Mouse (Mus musculus) ovary, postnatal 10 days (tissue): Measurements from ENCODE around the gene Akap13.
"Not testable (repeated sequence)": the region's sequence is repeated elsewhere in the genome, so short reads cannot be mapped to it uniquely, and the experiment has no call there.

Source experiments
- DNase-seq: peaks from one replicate; pipeline ENCODE4 v3.0.0; 2022; ENCODE audit warnings: low spot score

Akap13 gene

DNA sequence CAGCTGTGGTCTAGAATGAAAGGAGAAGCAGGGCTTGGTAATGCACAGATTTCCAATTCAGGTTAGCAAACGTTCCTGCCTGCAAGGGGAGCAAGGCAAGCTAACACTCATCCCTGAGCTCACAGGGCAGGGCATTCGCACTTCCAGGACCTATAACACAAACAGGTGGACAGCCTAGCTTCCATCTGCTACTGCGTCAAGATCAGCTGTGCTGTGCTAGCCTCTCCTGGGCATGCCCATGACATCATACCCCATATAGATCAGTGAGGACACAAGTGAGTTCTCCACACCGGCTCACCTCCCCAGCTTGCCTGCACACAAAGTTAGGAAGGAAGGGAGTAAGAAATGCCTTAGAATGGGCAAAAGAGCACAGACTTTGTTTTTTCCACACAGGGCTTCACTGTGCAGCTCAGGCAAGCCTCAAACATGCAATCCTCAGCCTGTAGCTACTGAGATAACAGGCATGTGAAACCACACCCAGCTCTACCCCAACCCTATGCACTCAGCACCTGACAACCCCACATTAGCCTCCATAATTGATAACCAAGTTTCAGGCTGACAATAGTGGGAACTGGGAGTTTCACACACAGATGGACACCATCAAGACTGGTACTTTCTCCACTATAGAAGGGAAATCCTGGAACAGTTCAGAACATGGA is 305.5 kb downstream of the Akap13 start:
- not testable (repeated sequence) for DNase-seq

DNA sequence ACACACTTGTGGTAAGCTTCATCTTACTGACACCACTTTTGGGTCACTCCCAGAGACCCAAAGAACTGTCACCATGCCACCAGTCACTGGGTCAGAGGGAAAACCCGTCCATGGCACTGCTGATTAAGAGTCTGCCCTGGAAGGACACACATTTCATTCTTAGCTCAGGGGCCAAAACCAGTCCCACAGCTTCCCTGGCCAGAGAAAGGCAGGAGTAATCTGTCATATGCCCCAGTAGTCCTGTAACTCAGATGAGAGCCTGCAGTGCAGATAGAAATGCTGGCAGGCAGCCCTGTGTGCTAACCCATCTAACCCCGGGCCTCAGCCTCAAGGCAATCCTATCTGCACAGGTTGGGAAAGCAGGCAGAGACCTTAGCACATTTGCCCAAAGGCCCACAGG is 306.9 kb downstream of the Akap13 start:
- DNase-seq, result not testable (repeated sequence)

- not testable (repeated sequence) for DNase-seq
Measured at GRCm38 (mm10) chr7:75767080-75767769, 311.9 kb downstream of the Akap13 start.

DNA sequence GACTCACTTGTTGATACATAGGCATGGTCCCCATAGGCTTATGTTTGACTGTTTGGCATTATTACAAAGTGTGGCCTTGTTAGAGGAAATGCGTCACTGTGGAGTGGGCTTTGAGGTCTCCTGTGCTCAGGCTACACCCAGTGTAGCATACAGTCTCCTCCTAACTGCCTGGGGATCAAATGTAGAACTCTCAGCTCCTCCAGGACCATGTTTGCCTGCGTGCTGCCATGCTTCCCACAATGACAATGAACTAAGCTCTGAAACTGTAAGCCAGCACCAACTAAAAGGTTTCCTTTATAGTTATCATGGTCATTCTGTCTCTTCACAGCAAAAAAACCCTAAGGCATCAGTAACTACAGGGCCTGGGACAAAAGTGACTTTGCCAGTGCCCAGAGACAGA is 312.8 kb downstream of the Akap13 start:
- DNase-seq, result no peak

DNA sequence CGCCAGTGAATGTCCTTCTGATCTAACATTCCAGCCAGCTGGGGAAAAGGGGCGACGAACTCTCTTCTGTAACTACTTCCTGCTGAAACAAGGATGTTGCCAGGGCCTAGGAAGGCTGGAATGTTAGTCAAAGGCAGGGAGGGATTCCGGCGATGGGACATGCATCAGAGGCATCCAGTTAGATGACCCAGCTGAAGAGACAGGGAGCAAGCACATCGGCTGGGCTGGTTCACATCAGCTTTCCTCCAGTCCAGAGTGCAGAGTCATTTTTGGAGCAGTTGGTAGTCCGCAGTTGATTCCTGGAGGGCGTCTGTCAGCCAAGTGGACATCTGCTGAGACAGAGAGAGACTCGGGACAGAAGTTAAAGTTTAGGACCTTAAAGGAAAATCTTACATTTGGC is 314.6 kb downstream of the Akap13 start:
- no peak for DNase-seq

DNA sequence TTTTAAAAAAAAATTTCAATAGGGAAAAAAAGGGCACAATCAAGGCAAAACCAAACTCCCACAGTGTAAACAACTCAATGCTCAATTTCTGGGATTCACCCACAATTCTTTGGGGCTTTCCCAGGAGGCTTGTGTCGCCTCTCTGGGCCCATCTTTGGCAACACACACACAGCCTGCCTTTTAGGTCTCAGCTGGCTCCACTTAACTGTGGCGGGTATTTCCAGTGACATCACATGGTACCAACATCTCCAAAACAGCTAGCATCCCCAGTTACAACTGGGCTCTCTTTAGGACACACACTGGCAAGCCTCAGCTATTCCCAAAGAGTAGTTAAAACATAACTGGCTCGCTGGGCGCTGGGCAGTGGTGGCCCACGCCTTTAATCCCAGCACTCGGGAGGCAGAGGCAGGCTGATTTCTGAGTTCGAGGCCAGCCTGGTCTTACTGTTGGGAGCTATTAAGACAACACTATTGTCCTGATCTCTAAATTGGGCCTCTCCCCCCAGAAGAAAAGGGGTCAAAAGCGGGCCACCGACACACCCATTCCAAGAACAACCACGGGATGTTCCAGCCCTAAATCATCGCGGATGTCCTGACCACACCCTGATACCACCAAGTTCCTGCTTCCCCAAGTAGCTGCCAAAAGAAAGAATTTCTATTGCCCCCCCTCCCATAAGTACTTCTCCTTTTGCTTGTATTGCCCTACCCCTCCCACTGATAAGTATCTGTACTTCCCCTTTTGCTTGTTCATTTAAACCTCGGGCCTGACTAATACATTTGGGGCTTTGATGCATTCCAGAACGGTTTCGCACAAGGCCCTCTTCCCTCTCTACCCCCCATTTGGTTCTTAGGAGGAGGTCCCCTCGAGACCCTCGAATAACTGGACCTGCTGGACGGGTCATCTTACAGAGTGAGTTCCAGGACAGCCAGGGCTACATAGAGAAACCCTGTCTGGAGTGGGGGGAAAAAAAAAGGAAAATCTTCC is 319.1 kb downstream of the Akap13 start:
- not testable (repeated sequence) for DNase-seq

DNA sequence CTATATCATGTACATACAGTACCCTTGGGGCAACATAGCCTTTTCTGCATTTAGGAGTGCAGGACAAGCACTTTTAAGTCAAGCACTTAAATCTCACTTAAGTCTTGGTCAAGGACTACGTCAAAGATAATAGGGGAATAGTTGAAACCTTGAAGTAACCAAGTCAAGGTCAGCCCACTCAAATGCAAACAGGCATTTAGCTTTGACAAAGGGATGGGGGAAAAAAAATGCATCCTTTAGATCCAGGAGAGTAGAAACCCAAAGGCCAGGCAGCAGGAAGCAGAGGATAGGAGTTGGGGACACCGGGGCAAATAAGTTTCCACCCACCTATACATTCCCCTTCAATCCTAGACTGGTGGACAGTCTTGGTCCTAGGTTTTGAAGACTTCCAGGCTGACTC is 322.7 kb downstream of the Akap13 start:
- DNase-seq, result no peak

- DNase-seq, result no peak
Measured at GRCm38 (mm10) chr7:75780812-75781211, 325.5 kb downstream of the Akap13 start.

DNA sequence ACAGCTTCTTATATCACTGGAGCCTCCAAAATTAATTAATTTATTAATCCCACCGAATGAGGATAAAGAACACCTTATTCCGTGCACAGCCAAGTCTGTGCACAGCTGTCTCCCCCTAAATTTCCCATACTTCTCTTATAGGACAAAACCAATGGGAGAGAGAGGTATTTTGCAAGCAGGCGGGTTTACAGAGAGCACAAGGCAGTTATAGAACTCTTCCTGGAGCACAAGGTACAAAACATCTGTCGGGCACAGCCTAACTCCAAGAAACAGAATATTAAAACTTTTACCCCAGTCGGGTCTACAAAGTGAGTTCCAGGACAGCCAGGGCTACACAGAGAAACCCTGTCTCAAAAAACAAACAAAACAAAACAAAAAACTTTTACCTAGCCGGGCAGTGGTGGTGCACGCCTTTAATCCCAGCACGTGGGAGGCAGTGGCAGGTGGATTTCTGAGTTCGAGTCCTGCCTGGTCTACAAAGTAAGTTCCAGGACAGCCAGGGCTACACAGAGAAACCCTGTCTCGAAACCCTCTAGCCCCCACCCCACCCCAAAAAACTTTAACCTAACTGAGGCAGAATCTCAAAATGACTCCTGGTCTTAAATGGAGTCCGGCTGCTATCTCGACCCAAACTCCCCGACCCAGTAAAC is 326.1 kb downstream of the Akap13 start:
- no peak for DNase-seq

DNA sequence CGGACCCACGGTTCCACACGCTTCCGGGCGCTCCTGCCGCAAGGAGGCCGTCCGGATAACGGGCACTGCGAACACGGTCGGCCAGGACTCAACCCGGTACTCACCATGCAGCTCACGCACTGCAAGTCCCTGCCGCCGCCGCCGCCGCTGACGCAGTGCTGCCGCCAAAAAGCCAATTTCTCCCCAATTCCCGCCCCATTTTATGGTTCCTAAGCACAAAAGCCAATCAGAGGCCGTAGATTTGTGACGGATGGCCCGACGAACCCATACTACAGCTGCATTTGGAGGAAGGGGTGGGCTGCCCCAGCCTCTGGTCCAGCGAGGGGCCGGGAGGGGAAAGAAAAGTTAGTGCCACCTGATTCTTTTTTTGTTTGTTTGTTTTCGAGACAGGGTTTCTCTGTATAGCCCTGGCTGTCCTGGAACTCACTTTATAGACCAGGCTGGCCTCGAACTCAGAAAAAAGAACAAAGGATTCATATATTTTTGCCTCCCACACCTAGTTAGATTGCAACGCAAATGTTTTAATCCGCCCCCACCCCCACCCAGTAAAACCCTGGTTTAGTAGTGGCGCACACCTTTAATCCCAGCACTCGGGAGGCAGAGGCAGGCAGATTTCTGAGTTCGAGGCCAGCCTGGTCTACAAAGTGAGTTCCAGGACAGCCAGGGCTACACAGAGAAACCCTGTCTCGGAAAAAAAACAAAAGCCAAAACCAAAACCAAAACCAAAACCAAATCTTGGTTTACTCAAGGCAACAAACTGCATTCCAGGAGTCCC is 326.8 kb downstream of the Akap13 start:
- peak; percentile 73 for DNase-seq

DNA sequence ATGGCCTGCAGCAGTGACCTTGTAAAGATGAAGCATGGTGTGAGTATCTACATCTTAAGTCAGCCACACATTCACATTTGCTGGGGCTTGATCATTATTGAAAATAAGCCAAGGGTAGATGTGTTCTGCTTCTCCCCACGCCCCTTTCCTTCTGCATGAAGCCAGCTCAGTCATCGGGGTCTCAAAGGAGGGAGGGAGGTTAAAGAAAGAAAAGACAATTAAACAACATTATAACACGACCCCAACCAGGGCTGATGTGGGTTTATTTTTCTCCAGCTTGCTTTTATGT is 327.3 kb downstream of the Akap13 start:
- no peak for DNase-seq

- DNase-seq, result no peak
Measured at GRCm38 (mm10) chr7:75785388-75786328, 330.3 kb downstream of the Akap13 start.

DNA sequence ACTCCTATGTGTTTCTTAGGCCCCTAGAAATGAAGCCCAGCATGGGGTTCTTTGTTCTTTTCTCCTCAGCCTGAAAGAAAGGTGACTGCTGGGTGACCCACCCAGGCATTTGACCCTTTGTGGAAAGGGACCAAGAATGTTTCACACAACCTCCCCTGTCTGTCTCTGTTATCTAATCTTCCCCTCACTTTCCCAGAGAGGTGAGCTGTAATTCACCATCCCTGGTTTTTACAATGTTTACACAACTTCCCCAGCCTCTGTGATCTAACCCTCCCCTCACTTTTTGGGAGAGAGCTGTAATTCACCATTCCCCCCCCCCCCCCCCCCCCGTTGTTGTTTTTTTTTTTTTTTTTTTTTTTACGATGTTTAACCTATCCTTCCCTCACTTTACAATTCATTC is 331.5 kb downstream of the Akap13 start:
- no peak for DNase-seq

- no peak for DNase-seq
Measured at GRCm38 (mm10) chr7:75787371-75787770, 332.0 kb downstream of the Akap13 start.

DNA sequence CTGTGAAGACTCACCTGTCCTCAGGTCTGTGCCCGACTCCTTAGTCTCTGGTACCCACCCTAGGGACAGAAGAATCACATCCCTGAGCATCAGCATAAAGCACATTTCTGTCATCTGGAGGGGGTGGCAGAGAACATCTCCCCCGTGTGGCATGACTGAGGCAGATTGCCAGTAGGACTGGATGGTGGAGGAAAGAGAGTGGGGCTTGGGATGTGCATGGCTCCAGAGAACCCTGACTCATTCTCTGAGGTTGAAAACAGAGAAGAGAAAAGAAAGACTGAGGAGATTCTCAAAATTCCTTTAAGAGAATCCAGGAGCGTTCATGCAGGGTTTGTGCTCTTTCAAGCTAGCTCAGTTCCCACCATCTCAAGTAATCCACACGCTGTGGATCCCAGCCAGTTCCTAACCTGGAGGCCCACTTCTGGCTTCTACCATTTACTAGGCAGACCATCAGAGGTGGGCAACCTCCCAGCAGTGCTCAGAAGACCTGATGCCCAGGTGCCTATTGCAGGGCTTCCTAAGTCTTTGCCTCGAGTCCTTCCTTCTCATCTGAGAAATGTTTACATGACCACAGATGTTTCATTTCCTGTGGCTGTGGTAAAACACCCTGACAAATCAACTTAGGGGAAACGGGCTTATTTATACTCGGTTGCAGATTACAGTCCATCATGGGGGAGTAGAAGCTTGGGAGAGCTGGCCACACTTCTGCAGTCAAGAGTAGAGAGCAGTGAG is 332.9 kb downstream of the Akap13 start:
- DNase-seq, result not testable (repeated sequence)

GRCm38 (mm10) chr7:75788801-75789135 is 333.4 kb downstream of the Akap13 start:
- not testable (repeated sequence) for DNase-seq

DNA sequence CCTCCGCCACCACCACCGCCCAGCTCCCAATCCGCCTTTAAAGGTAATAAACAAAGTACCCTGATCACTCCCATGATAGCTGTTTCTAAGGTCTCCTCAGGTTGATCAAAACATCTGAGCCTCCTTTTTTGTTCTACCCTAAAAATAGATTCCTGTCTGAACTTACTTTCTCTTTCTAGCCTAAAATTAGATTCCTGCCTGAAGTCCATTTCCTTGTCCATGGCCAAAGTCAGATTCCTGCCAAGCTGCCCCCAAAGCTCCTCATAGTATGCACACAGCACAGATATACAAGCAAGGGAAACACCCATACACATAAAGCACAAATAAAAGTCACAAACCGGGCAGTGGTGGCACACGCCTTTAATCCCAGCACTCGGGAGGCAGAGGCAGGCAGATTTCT is 334.4 kb downstream of the Akap13 start:
- no peak for DNase-seq

DNA sequence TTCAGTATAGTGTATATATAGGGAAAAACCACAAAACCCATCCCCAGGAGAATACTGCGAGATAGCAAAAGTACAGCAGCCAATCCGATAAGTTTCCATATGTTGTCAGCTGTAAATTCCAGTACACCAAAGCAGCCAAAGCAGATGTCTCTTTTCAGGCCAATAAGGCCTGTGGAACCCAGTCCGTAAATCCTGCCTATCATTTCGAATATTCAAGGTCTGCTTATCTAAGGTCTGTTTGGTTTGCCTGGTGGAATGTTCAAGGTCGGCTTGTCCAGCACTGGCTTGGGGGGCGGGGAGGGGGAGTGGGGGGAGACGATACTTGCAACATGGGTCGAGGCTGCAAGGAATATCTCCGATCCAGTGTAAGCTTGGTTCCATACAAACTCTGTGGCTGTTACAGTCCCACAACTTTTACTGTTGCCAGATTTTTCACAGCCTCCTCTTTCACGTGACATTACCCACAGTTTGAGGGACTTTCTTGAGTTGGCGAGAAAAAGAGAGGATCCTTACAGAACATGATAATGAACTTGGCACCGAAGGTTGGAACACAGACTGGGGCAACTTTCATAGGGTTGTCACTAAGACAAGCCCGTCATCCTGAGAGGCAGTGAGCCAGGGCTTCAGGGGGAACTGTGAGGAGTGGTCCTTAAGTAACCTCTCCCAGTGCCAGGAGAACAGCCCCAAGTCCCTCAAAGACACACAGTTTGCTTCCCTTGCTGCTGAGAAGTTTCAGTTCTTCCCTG is 335.9 kb downstream of the Akap13 start:
- DNase-seq, result not testable (repeated sequence)

- DNase-seq, result no peak
Measured at GRCm38 (mm10) chr7:75793091-75793490, 337.8 kb downstream of the Akap13 start.
